Mouse (Mus musculus) left cerebral cortex, adult 8-10 months (tissue): ENCODE results near the gene Wasf1. TPM values are rescaled to one million over a fixed set of nuclear protein-coding genes. Genes with fewer than 3 reads are reported as not detected.
A peak's percentile ranks its signal among the peaks of the same experiment; 100 is the strongest.

Experiments used
- DNase-seq, 2 experiments: peaks; one replicate each; pipeline ENCODE4 v3.0.0; 2022; ENCODE audit warnings: low spot score in 2 of 2
- total RNA-seq, 4 experiments: library from RNA; stranded (reverse); gene quantifications; 2 replicates each; pipeline ENCODE4 v1.2.4; 2022

Gene Wasf1
- total RNA-seq, 4 experiments from 2014 or later = 218 to 240 (median 222) TPM

GRCm38 (mm10) chr10:40889146-40889545 is 5.9 kb downstream of the Wasf1 start:
- DNase-seq = no peak

- no peak for DNase-seq
Measured at GRCm38 (mm10) chr10:40895765-40896164, 12.5 kb downstream of the Wasf1 start.

- no peak for DNase-seq
Measured at GRCm38 (mm10) chr10:40896656-40897055, 13.4 kb downstream of the Wasf1 start.

- no peak for DNase-seq
Measured at GRCm38 (mm10) chr10:40901786-40902185, 18.5 kb downstream of the Wasf1 start.

GRCm38 (mm10) chr10:40906131-40906530 is 22.9 kb downstream of the Wasf1 start:
- no peak for DNase-seq

GRCm38 (mm10) chr10:40906802-40907201 is 23.5 kb downstream of the Wasf1 start:
- DNase-seq = no peak

GRCm38 (mm10) chr10:40908580-40908979 is 25.3 kb downstream of the Wasf1 start:
- DNase-seq = no peak

GRCm38 (mm10) chr10:40910811-40911210 is 27.5 kb downstream of the Wasf1 start:
- no peak for DNase-seq

GRCm38 (mm10) chr10:40915240-40915639 is 32.0 kb downstream of the Wasf1 start:
- no peak for DNase-seq

- no peak for DNase-seq
Measured at GRCm38 (mm10) chr10:40918669-40919440, 35.6 kb downstream of the Wasf1 start.

GRCm38 (mm10) chr10:40919464-40919863 is 36.2 kb downstream of the Wasf1 start:
- DNase-seq = no peak

- DNase-seq = no peak
Measured at GRCm38 (mm10) chr10:40932995-40933394, 49.7 kb downstream of the Wasf1 start.

GRCm38 (mm10) chr10:40936160-40936726 is 53.0 kb downstream of the Wasf1 start:
- DNase-seq = peak in 1 of 2 experiments; percentile 57

- no peak for DNase-seq
Measured at GRCm38 (mm10) chr10:40937569-40937968, 54.3 kb downstream of the Wasf1 start.

GRCm38 (mm10) chr10:40942688-40943087 is 59.4 kb downstream of the Wasf1 start:
- no peak for DNase-seq

GRCm38 (mm10) chr10:40950176-40950575 is 66.9 kb downstream of the Wasf1 start:
- DNase-seq = no peak

GRCm38 (mm10) chr10:40956206-40956605 is 72.9 kb downstream of the Wasf1 start:
- no peak for DNase-seq

- no peak for DNase-seq
Measured at GRCm38 (mm10) chr10:40961365-40961764, 78.1 kb downstream of the Wasf1 start.

- DNase-seq = no peak
Measured at GRCm38 (mm10) chr10:40962008-40962407, 78.7 kb downstream of the Wasf1 start.

- peak in 1 of 2 experiments; percentile 56 for DNase-seq
Measured at GRCm38 (mm10) chr10:40964546-40964945, 81.3 kb downstream of the Wasf1 start.

GRCm38 (mm10) chr10:40968551-40968950 is 85.3 kb downstream of the Wasf1 start:
- no peak for DNase-seq

- DNase-seq = no peak
Measured at GRCm38 (mm10) chr10:40969372-40970033, 86.2 kb downstream of the Wasf1 start.
